In genomic region chr2:71833626-71834025, GRCm38 (mm10) we compare ENCODE assay signal across 23 mouse cellular contexts.
"Had no signal": no experiment of that assay in that cellular context is flagged by ENCODE, and none has a peak within 500 bp of the region (broad histone marks: within the 10 kb centered on the region; RNA-seq: fewer than 3 reads in every experiment).

No protein-coding gene starts in this region.

- H3K36me3 ChIP-seq: liver, embryonic 13.5 days; liver, embryonic 15.5 days; neural tube, embryonic 13.5 days; neural tube, embryonic 15.5 days had no signal

- H3K27ac ChIP-seq: liver, embryonic 13.5 days; liver, embryonic 15.5 days; lung, embryonic 15.5 days; macrophage; neural tube, embryonic 13.5 days; neural tube, embryonic 15.5 days had no signal

- H3K9ac ChIP-seq: liver, embryonic 13.5 days; liver, embryonic 15.5 days; liver, postnatal 0 days; lung, embryonic 15.5 days; neural tube, embryonic 13.5 days; neural tube, embryonic 15.5 days had no signal

- H3K9me3 ChIP-seq: liver, embryonic 13.5 days; liver, embryonic 15.5 days; lung, embryonic 15.5 days; megakaryocyte, embryonic 14.5 days; neural tube, embryonic 13.5 days; neural tube, embryonic 15.5 days had no signal

- H3K4me2 ChIP-seq: liver, embryonic 13.5 days; liver, embryonic 15.5 days; lung, embryonic 15.5 days; neural tube, embryonic 13.5 days; neural tube, embryonic 15.5 days had no signal

- H3K27me3 ChIP-seq: liver, embryonic 13.5 days; liver, embryonic 15.5 days; lung, embryonic 15.5 days; megakaryocyte, embryonic 14.5 days; neural tube, embryonic 13.5 days; neural tube, embryonic 15.5 days had no signal

- H3K4me3 ChIP-seq: liver, embryonic 13.5 days; liver, embryonic 15.5 days; lung, embryonic 15.5 days; megakaryocyte, embryonic 14.5 days; myocyte; neural tube, embryonic 13.5 days; neural tube, embryonic 15.5 days had no signal

- H3K4me1 ChIP-seq: liver, embryonic 13.5 days; liver, embryonic 15.5 days; lung, embryonic 15.5 days; neural tube, embryonic 13.5 days; neural tube, embryonic 15.5 days had no signal

- DNase-seq: liver, embryonic 13.5 days; liver, postnatal 0 days; lung, adult 2 months; lung, postnatal 14 days; lung, postnatal 36 days; midbrain, embryonic 14.5 days; retina, postnatal 1 day; right cerebral cortex, adult 18-20 months; right cerebral cortex, postnatal 25 days; right cerebral cortex, postnatal 4 days; spleen, adult 18-20 months; thymus, adult 18-20 months; thymus, postnatal 14 days; thymus, postnatal 36 days had no signal

- ATAC-seq: liver, postnatal 0 days; lung, postnatal 0 days; midbrain, embryonic 16.5 days had no signal
